Mouse (Mus musculus): Measurements from ENCODE around the gene 4632433K11Rik.

The 4632433K11Rik gene

DNA sequence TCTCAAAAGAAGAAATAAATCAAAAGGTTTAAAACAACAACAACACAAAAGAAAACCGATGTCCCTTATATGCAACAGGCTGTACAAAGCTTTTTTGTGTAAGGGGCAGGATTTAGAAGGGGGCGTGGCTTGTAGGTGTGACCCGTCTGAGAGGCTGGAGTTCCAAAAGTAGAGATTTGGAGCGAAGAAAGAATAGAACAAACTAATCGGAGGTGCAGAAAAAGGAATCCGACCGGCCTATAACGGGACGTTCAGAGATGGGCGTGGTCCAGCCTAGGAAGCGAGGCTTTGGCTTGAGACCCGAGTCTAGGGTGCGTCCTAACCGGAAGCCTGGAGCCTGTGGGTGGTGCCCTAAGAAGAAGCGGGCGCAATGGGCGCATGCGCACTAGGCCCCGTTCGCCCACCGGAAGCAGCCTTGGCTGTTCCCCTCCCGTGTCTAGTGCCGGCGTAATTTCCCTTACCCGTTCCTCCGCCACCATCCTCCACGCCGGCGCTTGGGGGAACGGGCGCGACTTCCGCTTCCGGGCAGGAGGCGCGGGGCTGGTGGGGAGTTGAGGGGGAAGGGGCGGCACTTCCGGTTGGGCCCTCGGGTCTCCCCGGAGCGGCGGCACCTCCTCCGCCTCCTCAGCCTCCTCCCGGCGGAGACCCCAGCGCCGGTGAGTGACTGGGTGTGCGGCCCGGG lies 13.8 kb upstream of the 4632433K11Rik start, which contains the start of the genes Zfp865 and Ccdc106:
TSS of gene Zfp865 (plus strand) at position 377 of the 682 bp plus-strand sequence.
TSS of gene Ccdc106 (plus strand) at position 554 of the 682 bp plus-strand sequence.
- DNase-seq (ENCODE audit: low spot score in 2 of 2): peak; percentile 99

DNA sequence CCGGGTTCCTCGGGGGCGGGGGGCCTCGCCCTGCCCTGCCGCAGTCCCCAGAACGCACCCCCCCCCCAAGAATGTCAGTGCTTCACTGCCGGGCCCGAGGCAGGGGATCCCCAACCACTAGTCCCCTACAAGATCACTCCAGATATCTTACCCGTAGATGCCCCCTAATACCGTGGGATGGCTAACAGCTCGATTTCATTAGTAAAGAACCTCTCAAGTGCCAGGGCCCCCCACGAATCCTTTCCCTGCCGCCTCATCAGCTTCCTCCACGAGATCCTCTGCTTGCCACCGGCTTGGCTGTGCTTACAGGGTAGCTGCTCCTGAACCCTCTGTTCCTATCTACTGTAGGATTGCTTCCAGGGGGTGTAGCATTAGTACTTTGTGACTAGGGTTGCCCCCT lies 13.2 kb upstream of the 4632433K11Rik start:
- DNase-seq (ENCODE audit: low spot score in 2 of 2): peak; percentile 45 to 50

GRCm38 (mm10) chr7:5021197-5021596 lies 12.7 kb upstream of the 4632433K11Rik start:
- no peak for DNase-seq (ENCODE audit: low spot score in 2 of 2)

- no peak for DNase-seq (ENCODE audit: low spot score in 2 of 2)
These were observed 4.4 kb upstream of the 4632433K11Rik start for GRCm38 (mm10) chr7:5029543-5029942.

DNA sequence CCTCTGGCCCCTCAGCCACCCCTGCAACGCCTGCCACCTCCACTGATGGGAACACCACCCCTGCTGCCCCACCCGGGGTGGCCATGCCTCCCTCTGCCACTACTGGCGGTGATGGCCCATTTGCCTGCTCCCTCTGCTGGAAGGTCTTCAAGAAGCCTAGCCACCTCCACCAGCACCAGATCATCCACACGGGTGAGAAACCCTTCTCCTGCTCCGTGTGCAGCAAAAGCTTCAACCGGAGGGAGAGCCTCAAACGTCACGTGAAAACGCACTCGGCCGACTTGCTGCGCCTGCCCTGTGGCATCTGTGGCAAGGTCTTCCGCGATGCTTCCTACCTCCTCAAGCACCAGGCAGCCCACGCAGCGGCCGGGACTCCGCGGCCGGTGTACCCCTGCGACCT lies 4.0 kb upstream of the 4632433K11Rik start:
- no peak for DNase-seq (ENCODE audit: low spot score in 2 of 2)

GRCm38 (mm10) chr7:5030554-5031275 lies 3.2 kb upstream of the 4632433K11Rik start:
- peak in 1 of 2 experiments; percentile 30 for DNase-seq (ENCODE audit: low spot score in 2 of 2)

- DNase-seq (ENCODE audit: low spot score in 2 of 2): no peak
These were observed 2.4 kb upstream of the 4632433K11Rik start for GRCm38 (mm10) chr7:5031496-5031895.

DNA sequence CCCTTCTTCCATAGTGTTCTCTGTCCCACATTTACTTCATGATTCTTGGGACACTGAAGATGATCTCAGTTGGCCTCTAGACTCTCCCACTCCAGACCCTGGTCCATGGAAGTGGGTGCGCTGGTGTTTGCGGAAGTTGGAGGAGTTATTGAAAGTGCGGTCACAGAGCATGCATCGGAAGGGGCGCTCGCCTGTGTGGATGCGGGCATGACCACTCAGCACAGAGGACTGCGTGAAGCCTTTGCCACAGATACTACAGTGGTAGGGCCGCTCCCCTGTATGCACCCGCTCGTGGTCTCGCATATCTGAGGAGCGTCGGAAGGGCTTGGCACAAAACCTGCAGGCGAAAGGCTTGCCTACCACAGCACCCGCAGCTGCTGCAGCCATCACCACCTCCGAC lies 1.7 kb downstream of the 4632433K11Rik start:
- DNase-seq (ENCODE audit: low spot score in 2 of 2): no peak

GRCm38 (mm10) chr7:5036136-5036535 lies 2.2 kb downstream of the 4632433K11Rik start:
- DNase-seq (ENCODE audit: low spot score in 2 of 2): peak in 1 of 2 experiments; percentile 41

GRCm38 (mm10) chr7:5037026-5037425 lies 3.1 kb downstream of the 4632433K11Rik start:
- DNase-seq (ENCODE audit: low spot score in 2 of 2): peak in 1 of 2 experiments; percentile 48

- DNase-seq (ENCODE audit: low spot score in 2 of 2): peak in 1 of 2 experiments; percentile 30
These were observed 3.5 kb downstream of the 4632433K11Rik start for GRCm38 (mm10) chr7:5037467-5037866.

GRCm38 (mm10) chr7:5038109-5038732 lies 4.3 kb downstream of the 4632433K11Rik start, which contains the start of gene Zfp784:
TSS of gene Zfp784 (minus strand) at chr7:5038446.
- DNase-seq (ENCODE audit: low spot score in 2 of 2): peak; percentile 93

- no peak for DNase-seq (ENCODE audit: low spot score in 2 of 2)
These were observed 5.0 kb downstream of the 4632433K11Rik start for GRCm38 (mm10) chr7:5038940-5039339.

- DNase-seq (ENCODE audit: low spot score in 2 of 2): no peak
These were observed 11.1 kb downstream of the 4632433K11Rik start for GRCm38 (mm10) chr7:5044981-5045380.

DNA sequence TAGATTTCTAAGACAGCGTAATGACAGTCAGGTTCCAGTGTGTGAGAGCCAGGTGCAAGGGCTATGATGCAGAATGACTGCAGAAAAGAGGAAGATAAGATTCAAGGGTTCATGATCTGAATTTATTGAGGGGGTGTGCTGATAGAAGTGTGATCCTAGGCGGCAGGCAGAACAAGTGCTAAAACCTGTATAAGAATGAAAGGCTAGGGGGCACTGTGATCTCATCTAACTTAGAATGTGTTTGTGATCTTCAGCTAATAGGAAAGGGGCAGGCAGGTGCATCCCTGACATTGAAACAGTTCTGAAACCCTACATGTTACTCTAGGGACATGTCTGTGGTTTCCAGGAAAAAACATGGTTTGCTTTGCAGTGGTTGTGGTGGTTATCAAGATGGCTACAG lies 12.2 kb downstream of the 4632433K11Rik start:
- no peak for DNase-seq (ENCODE audit: low spot score in 2 of 2)

- no peak for DNase-seq (ENCODE audit: low spot score in 2 of 2)
These were observed 13.4 kb downstream of the 4632433K11Rik start for GRCm38 (mm10) chr7:5047313-5047712.

GRCm38 (mm10) chr7:5051193-5052192 lies 17.6 kb downstream of the 4632433K11Rik start, which contains the start of gene Zfp580:
TSS of gene Zfp580 (plus strand) at chr7:5051538.
- peak; percentile 86 to 88 for DNase-seq (ENCODE audit: low spot score in 2 of 2)

- no peak for DNase-seq (ENCODE audit: low spot score in 2 of 2)
These were observed 18.5 kb downstream of the 4632433K11Rik start for GRCm38 (mm10) chr7:5052438-5052837.

GRCm38 (mm10) chr7:5052931-5053343 lies 19.0 kb downstream of the 4632433K11Rik start:
- DNase-seq (ENCODE audit: low spot score in 2 of 2): peak; percentile 54 to 64

DNA sequence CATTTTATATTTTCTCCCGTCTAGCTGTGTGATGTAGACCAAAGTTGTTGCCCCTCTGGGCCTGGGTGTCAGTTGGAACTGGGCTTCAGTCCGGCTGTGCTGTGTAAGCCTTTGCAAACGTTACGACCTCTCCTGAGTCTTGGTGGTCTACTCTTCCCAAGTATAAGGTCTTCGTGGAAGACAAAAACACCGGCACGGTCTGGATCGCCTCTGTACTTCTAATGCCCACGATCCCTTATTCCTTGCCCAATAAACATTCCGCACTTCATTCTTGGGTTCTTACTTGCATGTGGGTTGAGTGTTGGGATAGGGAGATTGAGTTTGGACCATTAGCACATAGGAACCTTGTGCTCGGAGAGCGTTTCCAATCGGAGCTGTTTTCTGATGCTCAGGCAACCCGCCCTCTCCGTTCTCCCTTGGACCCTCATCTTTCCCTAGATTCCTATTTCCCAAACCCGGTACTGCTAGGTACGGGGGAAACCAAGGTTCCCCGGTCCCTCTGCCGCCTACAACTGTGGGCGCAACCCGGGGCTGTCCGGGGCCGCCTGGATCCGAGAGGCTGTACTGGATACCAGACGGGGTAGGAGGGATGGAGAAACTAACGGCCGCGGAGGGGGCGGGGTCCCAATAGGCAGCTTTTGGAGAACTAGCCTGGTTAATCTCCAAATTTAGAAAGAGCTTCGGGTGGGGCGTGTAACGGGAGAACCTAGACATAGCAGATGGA lies 19.7 kb downstream of the 4632433K11Rik start:
- peak; percentile 68 for DNase-seq (ENCODE audit: low spot score in 2 of 2)
